Mouse (Mus musculus): ENCODE measurements around the gene Tle1. TPM values are rescaled to one million over a fixed set of nuclear protein-coding genes. Genes with fewer than 3 reads are reported as not detected.

Gene Tle1
- 10 to 100 TPM; 66.2 to 73.2 TPM for total RNA-seq (2021)

DNA sequence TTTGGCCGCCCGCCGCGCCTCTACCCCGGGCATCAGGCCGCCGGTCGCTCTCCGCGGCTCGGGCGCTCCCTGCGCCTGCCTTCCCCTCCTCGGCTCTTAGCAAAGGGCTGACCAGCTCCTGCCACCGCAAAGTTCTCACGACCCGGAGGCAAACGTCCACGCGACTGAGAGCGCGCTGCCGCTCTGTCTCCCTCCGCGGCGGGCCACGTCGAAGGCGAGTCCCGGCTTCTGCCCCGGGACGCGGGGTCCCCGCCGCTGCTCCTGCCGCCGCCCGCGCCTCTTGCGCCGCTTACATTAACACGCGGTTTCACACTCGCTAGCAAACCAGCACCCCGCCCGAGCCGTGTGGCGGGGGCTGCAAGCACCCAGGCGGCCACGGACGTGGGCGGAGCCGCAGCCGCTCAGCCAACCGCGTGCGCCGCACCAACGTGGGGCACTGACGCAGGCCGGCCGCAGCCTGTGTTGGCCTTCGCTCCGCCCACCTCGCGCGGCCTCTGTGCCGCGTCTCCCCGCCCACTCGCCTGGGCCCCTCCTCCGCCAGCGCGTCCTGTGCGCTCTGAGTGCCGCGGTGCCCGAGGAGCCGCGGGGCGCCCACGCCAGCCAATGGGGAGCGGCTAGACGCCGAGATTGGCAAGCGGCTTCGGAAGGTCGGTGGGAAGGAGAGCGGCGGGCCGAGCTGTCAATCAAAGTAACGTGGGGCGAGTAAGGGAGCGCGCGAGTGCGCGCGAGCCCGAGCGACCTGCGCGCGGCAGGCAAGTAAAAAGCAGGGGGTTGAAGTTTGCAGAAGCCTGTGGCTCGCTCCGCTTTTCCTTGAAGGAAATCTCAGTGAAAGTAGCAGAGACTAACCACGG lies at the start of gene Tle1:
Gene Tle1 (minus strand): TSS at position 361 of the 851 bp plus-strand sequence.
- peak; percentile 95 to 99 for DNase-seq (ENCODE audit: extremely low spot score in 1 of 2, low spot score in 1 of 2)

DNA sequence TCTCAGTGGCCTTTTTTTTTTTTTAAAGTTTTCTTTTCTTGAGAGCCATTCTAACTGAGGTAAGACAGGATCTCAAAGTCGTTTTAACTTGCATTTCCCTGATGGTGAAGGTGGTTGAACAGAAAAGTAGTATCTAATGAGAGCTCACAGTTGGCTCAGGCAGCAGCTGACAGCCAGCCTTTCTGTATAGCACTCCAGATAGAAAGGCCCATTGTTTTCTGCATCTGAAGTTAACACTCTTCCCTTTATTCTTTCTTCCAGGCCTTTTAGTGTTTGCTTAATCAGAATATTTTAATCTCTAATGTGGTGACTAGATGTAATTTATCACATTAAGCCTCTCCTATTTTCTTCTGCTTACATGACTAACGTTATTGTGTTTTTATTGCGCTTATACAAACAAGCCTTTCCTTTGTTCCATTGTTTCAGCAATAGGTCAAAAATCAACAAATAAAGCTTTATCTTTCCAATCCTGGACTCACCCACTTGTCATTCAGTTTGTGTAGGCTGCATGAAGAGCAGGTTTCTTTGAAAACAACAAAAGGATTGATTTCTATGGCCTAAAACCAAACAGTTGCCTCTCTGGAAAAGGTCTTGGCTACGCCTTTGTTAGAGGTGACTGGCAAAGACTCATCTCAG lies 33.0 kb upstream of the Tle1 start:
- DNase-seq (ENCODE audit: extremely low spot score in 1 of 2, low spot score in 1 of 2), result no peak

- DNase-seq (ENCODE audit: extremely low spot score in 1 of 2, low spot score in 1 of 2), result no peak
Measured at GRCm38 (mm10) chr4:72232206-72232605, 31.5 kb upstream of the Tle1 start.

DNA sequence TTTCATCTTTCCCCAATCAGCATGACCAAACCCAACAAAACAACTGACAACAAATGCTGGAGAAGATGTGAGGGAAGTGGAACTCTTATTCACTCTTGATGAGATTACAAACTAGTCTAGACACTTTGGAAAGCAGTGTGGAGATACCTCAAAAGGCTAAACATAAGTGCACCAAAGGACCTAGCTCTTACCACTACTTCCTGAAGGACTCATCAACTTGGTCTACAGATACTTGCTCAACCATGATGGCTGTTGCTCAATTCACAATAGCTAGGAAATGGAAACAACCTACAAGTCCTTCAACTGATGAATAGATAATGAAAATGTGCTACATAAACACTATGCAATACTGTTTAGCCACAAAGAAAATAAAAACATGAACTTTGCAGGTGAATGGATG lies 30.1 kb upstream of the Tle1 start:
- DNase-seq (ENCODE audit: extremely low spot score in 1 of 2, low spot score in 1 of 2), result no peak

DNA sequence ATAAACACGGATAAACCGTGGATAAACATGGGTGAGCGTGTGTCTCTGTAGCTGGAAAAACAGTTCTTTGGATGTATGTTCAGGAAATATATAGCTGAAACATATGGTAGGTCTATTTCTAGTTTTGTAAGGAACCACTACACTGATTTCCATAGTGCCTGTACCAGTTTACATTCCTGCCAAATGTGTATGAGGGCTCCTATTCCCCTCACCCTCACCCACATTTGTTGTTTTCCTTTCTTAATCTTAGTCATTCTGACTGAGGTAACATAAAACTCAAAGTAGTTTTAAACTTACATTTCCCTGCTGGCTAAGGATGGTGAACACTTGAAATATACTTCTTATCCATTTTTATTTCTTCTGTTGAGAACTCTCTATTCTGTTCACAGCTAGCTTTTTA lies 20.9 kb upstream of the Tle1 start:
- DNase-seq (ENCODE audit: extremely low spot score in 1 of 2, low spot score in 1 of 2), result no peak

- DNase-seq (ENCODE audit: extremely low spot score in 1 of 2, low spot score in 1 of 2), result no peak
Measured at GRCm38 (mm10) chr4:72204420-72205045, 3.8 kb upstream of the Tle1 start.

DNA sequence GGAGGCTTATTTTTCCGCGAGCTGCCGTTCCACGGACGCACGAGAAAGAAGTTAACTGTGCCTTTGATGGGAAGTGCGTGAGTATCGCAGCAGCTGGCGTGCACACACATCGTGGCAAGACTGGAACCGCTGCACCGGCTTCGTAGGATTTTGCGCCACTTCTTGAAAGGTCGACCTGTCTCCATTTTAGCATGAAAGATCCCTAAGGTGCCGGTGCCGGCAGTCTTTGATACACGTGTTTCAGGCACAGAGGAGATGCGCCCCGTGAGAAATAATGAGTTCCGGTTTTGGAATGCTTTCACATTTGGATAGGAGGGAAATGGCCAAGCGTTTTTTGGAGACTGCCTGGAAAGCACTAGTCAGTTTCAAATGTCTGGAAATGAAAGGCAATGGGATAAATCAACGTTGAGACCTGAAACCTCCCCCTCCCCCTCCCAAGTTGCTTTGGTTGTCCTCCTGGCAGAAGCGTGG lies 837 bp upstream of the Tle1 start:
- DNase-seq (ENCODE audit: extremely low spot score in 1 of 2, low spot score in 1 of 2), result peak in 1 of 2 experiments; percentile 27

DNA sequence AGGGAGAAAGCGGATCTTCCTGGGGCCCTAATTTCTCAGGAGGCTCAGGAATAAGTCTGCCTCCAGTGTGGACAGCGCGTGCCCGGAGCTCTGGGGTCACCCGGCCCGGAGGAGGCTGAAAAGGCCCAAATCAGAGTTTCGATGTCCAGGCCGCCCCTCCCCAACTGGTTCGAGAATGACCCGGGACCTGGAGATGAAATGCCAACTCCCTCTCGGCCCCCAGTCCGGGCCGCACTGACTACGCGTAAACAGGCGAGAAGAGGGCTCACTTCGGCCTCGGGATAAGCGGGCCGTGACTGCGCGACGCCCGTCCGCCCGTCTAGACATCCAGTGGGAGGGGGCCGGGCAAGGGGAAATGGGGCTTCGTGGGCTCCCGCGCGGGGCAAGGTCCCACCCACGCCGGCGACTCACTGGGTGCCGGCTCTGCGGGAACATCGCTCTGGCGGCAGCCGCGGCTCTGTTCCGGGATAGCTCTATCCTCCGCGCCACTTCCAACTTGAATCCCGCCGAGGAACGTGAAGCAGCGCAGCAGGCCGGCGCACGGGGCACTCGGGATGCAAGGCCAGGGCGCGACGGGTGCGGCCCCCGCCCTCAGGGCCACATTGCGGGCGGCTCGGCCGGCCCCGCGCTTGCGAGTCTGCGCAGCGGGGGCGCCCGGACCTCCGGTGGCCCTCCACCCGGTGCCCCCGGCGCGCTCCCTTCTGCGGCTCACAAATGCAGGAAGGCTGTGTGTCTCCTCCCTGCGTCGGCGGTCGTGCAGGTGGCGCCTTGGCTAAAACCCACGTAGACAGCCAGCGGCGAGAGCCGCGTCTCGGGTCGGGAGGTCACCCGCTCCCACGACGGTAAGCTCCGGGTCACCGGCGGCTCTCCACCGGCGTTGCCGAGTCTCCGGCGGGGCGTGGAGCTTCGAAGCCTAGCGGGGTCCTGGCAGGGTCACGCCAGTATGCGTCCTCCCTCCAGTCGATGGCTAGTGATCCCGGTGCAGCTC lies 854 bp downstream of the Tle1 start:
- DNase-seq (ENCODE audit: extremely low spot score in 1 of 2, low spot score in 1 of 2), result peak; percentile 21 to 48

DNA sequence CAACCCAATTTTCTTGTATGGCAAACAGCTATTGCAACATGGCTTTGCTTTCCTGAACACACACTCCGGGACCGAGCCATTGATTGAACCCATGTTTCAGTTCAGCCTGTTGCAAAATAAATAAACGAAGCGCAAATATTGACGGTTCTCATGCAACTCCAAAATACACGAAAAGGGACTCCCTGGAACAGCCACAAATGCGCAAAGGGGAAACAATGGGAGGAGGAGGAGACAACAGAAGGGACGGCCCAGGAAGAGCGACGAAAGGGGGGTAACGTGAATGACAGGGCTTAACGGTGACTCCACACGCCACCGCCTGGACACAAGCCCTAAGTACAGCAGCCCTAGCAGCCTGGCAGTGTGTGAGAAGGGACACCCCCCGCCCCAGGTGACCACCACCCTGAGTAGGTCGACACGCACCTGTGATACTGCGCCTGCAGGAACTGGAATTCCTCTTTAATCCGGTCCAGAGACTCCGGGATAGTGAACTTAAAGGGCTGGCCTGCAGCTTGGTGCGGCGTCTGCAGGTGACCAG lies 1.8 kb downstream of the Tle1 start:
- DNase-seq (ENCODE audit: extremely low spot score in 1 of 2, low spot score in 1 of 2), result peak; percentile 60 to 69

GRCm38 (mm10) chr4:72197888-72198605 lies 2.7 kb downstream of the Tle1 start:
- no peak for DNase-seq (ENCODE audit: extremely low spot score in 1 of 2, low spot score in 1 of 2)

GRCm38 (mm10) chr4:72195116-72195835 lies 5.4 kb downstream of the Tle1 start:
- DNase-seq (ENCODE audit: extremely low spot score in 1 of 2, low spot score in 1 of 2), result no peak

- no peak for DNase-seq (ENCODE audit: extremely low spot score in 1 of 2, low spot score in 1 of 2)
Measured at GRCm38 (mm10) chr4:72193276-72193675, 7.4 kb downstream of the Tle1 start.

DNA sequence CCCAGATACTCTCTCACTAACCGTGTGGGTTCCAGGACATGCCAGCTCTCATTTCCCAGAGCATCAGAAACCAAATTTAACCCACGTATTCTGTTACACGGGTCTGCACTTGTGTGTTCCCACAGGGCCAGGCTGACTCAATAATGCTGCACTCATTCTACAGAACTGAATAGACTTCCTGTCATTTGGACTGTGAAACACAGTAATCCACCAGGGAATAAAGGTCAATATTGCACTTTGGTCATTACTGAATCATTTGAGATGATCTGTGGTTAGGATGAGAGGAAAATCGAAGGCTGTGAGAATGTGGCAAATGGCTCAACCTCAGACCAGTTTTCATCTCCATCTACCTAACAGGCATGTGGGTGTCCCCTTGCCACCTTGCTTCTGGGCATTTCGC lies 16.2 kb downstream of the Tle1 start:
- DNase-seq (ENCODE audit: extremely low spot score in 1 of 2, low spot score in 1 of 2), result no peak

- DNase-seq (ENCODE audit: extremely low spot score in 1 of 2, low spot score in 1 of 2), result no peak
Measured at GRCm38 (mm10) chr4:72182343-72182988, 18.3 kb downstream of the Tle1 start.

- DNase-seq (ENCODE audit: extremely low spot score in 1 of 2, low spot score in 1 of 2), result no peak
Measured at GRCm38 (mm10) chr4:72175943-72176342, 24.8 kb downstream of the Tle1 start.

- DNase-seq (ENCODE audit: extremely low spot score in 1 of 2, low spot score in 1 of 2), result no peak
Measured at GRCm38 (mm10) chr4:72168267-72168666, 32.5 kb downstream of the Tle1 start.

- no peak for DNase-seq (ENCODE audit: extremely low spot score in 1 of 2, low spot score in 1 of 2)
Measured at GRCm38 (mm10) chr4:72167761-72168229, 32.9 kb downstream of the Tle1 start.

- no peak for DNase-seq (ENCODE audit: extremely low spot score in 1 of 2, low spot score in 1 of 2)
Measured at GRCm38 (mm10) chr4:72167171-72167570, 33.5 kb downstream of the Tle1 start.

Data from layer of hippocampus, postnatal 25 days (tissue).